Mouse (Mus musculus) MEL (cell line): ENCODE data around the gene Zbtb20. TPM values are rescaled to one million over a fixed set of nuclear protein-coding genes. Genes with fewer than 3 reads are reported as not detected.

Experiments used
- DNase-seq: peaks from one replicate; pipeline ENCODE4 v3.0.0; 2011; ENCODE audit warnings: low read depth, low spot score
- H3K27ac ChIP-seq: 2 replicates; pipeline ENCODE4 v1.5.1; 2012; ENCODE audit warnings: low read depth, mild to moderate bottlenecking, control low read depth, low read length, moderate library complexity; ENCODE audit not compliant: control insufficient read depth
- H3K27me3 ChIP-seq, 2 experiments: fragments of 150-350 bp in 1 of 2; sonication (generic) in 1 of 2; 2 replicates each; pipeline ENCODE4 v1.6.1; 2012; ENCODE audit warnings: low read length in 2 of 2, mild to moderate bottlenecking in 2 of 2, improper control_type of control experiment in 1 of 2, moderate library complexity in 1 of 2; ENCODE audit not compliant: insufficient read depth in 2 of 2, control insufficient read depth in 1 of 2
- H3K36me3 ChIP-seq, 2 experiments: 2 replicates each; pipeline ENCODE4 v1.6.1; 2012 to 2014; ENCODE audit warnings: low read length in 2 of 2, improper control_type of control experiment in 1 of 2, inconsistent platforms in 1 of 2, mild to moderate bottlenecking in 1 of 2; ENCODE audit not compliant: insufficient read depth in 2 of 2, control insufficient read depth in 1 of 2
- H3K4me1 ChIP-seq, 2 experiments: fragments of 150-350 bp in 1 of 2; sonication (generic) in 1 of 2; 2 replicates each; pipeline ENCODE4 v1.6.1; 2012; ENCODE audit warnings: low read length in 2 of 2, improper control_type of control experiment in 1 of 2, mild to moderate bottlenecking in 1 of 2; ENCODE audit not compliant: insufficient read depth in 2 of 2, control insufficient read depth in 1 of 2
- H3K4me3 ChIP-seq, 2 experiments: fragments of 150-350 bp in 1 of 2; sonication (generic) in 1 of 2; 2 replicates each; pipeline ENCODE4 v1.5.1; 2012; ENCODE audit warnings: low read depth in 2 of 2, low read length in 2 of 2, mild to moderate bottlenecking in 2 of 2, moderate library complexity in 2 of 2, control low read depth in 1 of 2, improper control_type of control experiment in 1 of 2; ENCODE audit not compliant: control insufficient read depth in 1 of 2, insufficient read depth in 1 of 2
- H3K79me2 ChIP-seq: 2 replicates; pipeline ENCODE4 v1.6.1; 2012; ENCODE audit warnings: mild to moderate bottlenecking, low read length, moderate library complexity; ENCODE audit not compliant: control insufficient read depth, poor library complexity, insufficient read depth
- H3K9ac ChIP-seq: 2 replicates; pipeline ENCODE4 v1.6.1; 2012; ENCODE audit warnings: low read depth, mild to moderate bottlenecking, control low read depth, low read length, moderate library complexity; ENCODE audit not compliant: control insufficient read depth, poor library complexity, severe bottlenecking
- H3K9me3 ChIP-seq: fragments of 150-350 bp; sonication (generic); replicated peaks from 2 replicates; pipeline ENCODE4 v1.6.1; 2012; ENCODE audit warnings: mild to moderate bottlenecking, low read length, improper control_type of control experiment, moderate library complexity; ENCODE audit not compliant: insufficient read depth
- BHLHE40 ChIP-seq: IDR thresholded peaks from 2 replicates; pipeline ENCODE4 v1.6.1; 2012; ENCODE audit warnings: low read depth, mild to moderate bottlenecking, inconsistent platforms, low read length, improper control_type of control experiment, borderline replicate concordance
- CHD2 ChIP-seq: IDR thresholded peaks from 2 replicates; pipeline ENCODE4 v1.6.1; 2011; ENCODE audit warnings: low read length, improper control_type of control experiment
- CTCF ChIP-seq, 3 experiments: IDR thresholded peaks in 2 of 3; conservative IDR thresholded peaks in 1 of 3; 2 replicates each; pipeline ENCODE4 v1.5.1; 2011 to 2012; ENCODE audit warnings: low read length in 3 of 3, low read depth in 2 of 3, mild to moderate bottlenecking in 2 of 3, improper control_type of control experiment in 1 of 3, inconsistent platforms in 1 of 3, mixed read lengths in 1 of 3, moderate library complexity in 1 of 3; ENCODE audit not compliant: control insufficient read depth in 1 of 3, insufficient read depth in 1 of 3, poor library complexity in 1 of 3, severe bottlenecking in 1 of 3
- ELF1 ChIP-seq: IDR thresholded peaks from 2 replicates; pipeline ENCODE4 v1.6.1; 2014; ENCODE audit warnings: low read depth, mild to moderate bottlenecking, inconsistent platforms, low read length, improper control_type of control experiment, moderate library complexity
- EP300 ChIP-seq, 2 experiments: IDR thresholded peaks; 2 replicates each; pipeline ENCODE4 v1.6.1; 2011; ENCODE audit warnings: improper control_type of control experiment in 2 of 2, low read length in 2 of 2, low read depth in 1 of 2, mild to moderate bottlenecking in 1 of 2
- ETS1 ChIP-seq: IDR thresholded peaks from 2 replicates; pipeline ENCODE4 v1.6.1; 2012; ENCODE audit warnings: low read depth, mild to moderate bottlenecking, inconsistent platforms, low read length, improper control_type of control experiment, moderate library complexity
- GATA1 ChIP-seq: IDR thresholded peaks from 2 replicates; pipeline ENCODE4 v1.6.1; 2011; ENCODE audit warnings: low read depth, low read length, improper control_type of control experiment
- HCFC1 ChIP-seq: IDR thresholded peaks from 2 replicates; pipeline ENCODE4 v1.6.1; 2012; ENCODE audit warnings: low read depth, mild to moderate bottlenecking, inconsistent platforms, low read length, improper control_type of control experiment, moderate library complexity
- KAT2A ChIP-seq: conservative IDR thresholded peaks from 2 replicates; pipeline ENCODE4 v1.6.1; 2012; ENCODE audit warnings: low read depth, low read length, improper control_type of control experiment, inconsistent platforms
- MAX ChIP-seq: IDR thresholded peaks from 2 replicates; pipeline ENCODE4 v1.6.1; 2011; ENCODE audit warnings: low read length, improper control_type of control experiment
- MAZ ChIP-seq: IDR thresholded peaks from 2 replicates; pipeline ENCODE4 v1.6.1; 2012; ENCODE audit warnings: low read depth, mild to moderate bottlenecking, inconsistent platforms, low read length, improper control_type of control experiment
- MXI1 ChIP-seq: IDR thresholded peaks from 2 replicates; pipeline ENCODE4 v1.6.1; 2011; ENCODE audit warnings: mild to moderate bottlenecking, low read depth, low read length, improper control_type of control experiment
- MYB ChIP-seq: IDR thresholded peaks from 2 replicates; pipeline ENCODE4 v1.6.1; 2011; ENCODE audit warnings: mild to moderate bottlenecking, low read depth, low read length, improper control_type of control experiment
- NELFE ChIP-seq: IDR thresholded peaks from 2 replicates; pipeline ENCODE4 v1.6.1; 2011; ENCODE audit warnings: low read depth, low read length, improper control_type of control experiment
- POLR2A ChIP-seq, 2 experiments: IDR thresholded peaks; 2 replicates each; pipeline ENCODE4 v1.6.1; 2011 to 2012; ENCODE audit warnings: low read length in 2 of 2, mild to moderate bottlenecking in 2 of 2, control low read depth in 1 of 2, improper control_type of control experiment in 1 of 2, low read depth in 1 of 2, moderate library complexity in 1 of 2; ENCODE audit not compliant: control insufficient read depth in 1 of 2, insufficient read depth in 1 of 2, poor library complexity in 1 of 2
- POLR2AphosphoS2 ChIP-seq: IDR thresholded peaks from 2 replicates; pipeline ENCODE4 v1.6.1; 2011; ENCODE audit warnings: low read length, improper control_type of control experiment
- POLR2AphosphoS5 ChIP-seq: IDR thresholded peaks from 2 replicates; pipeline ENCODE4 v1.6.1; 2012; ENCODE audit warnings: low read depth, borderline replicate concordance, mild to moderate bottlenecking, inconsistent platforms, low read length, moderate library complexity, mixed read lengths
- SIN3A ChIP-seq: IDR thresholded peaks from 2 replicates; pipeline ENCODE4 v1.6.1; 2012; ENCODE audit warnings: low read length, improper control_type of control experiment, inconsistent platforms
- TAL1 ChIP-seq: IDR thresholded peaks from 2 replicates; pipeline ENCODE4 v1.6.1; 2012; ENCODE audit warnings: mild to moderate bottlenecking, inconsistent platforms, low read length, moderate library complexity, mixed read lengths
- TCF12 ChIP-seq: IDR thresholded peaks from 2 replicates; pipeline ENCODE4 v1.6.1; 2014; ENCODE audit warnings: low read depth, mild to moderate bottlenecking, inconsistent platforms, low read length, improper control_type of control experiment, moderate library complexity
- USF1 ChIP-seq: IDR thresholded peaks from 2 replicates; pipeline ENCODE4 v1.6.1; 2014; ENCODE audit warnings: low read depth, mild to moderate bottlenecking, inconsistent platforms, low read length, improper control_type of control experiment, moderate library complexity
- ZMIZ1 ChIP-seq: IDR thresholded peaks from 2 replicates; pipeline ENCODE4 v1.6.1; 2012; ENCODE audit warnings: low read depth, mild to moderate bottlenecking, inconsistent platforms, low read length, improper control_type of control experiment, moderate library complexity
- polyA plus RNA-seq, 2 experiments: library from polyadenylated mRNA; stranded (reverse) in 1 of 2; unstranded in 1 of 2; fragments of >175 nt in 1 of 2; fragments of >200 nt in 1 of 2; gene quantifications; 2 replicates each; pipeline versions ENCODE4 v1.2.1 to v1.2.4; 2012; ENCODE audit warnings: low replicate concordance in 2 of 2, low read depth in 1 of 2; ENCODE audit not compliant: insufficient read length in 2 of 2, insufficient read depth in 1 of 2, missing spikeins in 1 of 2
- total RNA-seq: library from RNA; depleted of rRNA; stranded (reverse); fragments of 300-350 nt; gene quantifications from 2 replicates; pipeline ENCODE4 v1.2.3, GENCODE M21; 2012

The Zbtb20 gene
- total and polyA plus RNA-seq, 3 experiments = 0.17 to 0.27 TPM; not detected in 1

DNA sequence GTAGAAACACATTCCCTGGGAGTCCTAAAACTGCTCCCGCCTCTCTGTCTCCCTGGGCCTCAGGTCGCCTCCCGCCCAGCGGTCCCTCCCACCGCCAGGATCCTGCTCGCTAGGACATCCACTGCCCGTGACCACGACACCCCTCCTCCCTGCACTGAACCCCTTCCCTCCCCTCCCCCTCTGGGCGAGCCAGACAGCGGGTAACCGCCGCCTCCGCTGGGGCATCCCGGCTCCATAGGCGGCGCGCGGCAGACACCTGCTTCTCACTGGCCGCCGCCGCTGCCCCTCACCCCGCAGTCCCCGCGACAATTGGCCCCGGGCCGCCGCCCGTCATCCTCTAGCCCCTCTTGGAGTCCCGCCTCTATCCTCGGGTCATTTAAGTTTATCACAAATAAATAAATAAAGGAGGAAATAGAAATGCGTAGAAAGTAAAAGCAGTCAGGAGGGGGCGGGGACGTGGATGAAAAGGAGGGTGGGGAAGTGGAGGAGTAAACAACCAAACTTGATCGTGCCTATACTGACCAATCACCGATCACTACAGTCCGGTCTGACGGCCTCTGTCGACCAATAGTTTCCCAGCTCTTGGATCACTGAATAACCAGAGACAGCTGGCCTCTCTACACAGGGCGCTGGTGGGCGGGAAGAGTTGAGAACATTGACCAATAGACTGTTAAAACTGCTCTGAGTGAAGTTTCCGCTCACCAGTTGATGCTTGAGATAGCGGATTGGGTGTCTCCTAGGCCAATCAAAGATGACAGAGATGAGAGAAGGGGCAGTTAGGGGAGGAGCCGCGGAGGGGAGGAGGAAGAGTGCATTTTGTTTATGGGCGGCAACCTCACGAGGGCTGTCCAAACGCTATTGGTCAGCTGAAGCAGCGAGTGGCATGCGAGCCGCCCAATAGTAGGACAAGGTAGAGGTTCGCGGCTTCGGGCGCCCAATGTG, 500 bp upstream of the Zbtb20 start:
- peak overlapping the region; percentile 90 for H3K9ac ChIP-seq
- H3K79me2 ChIP-seq = no peaks in the 10 kb centered on the region; the same call in 1 of the 2 replicates
- H3K9me3 ChIP-seq = no peaks in the 10 kb centered on the region
- H3K27me3 ChIP-seq = no peaks in the 10 kb centered on the region
- DNase-seq = peak; percentile 99
- peak overlapping the region; percentile 98 for H3K27ac ChIP-seq
- peaks cover 2 to 6% of the 10 kb centered on the region in 2 experiments; a peak in 2 of 4 replicates for H3K4me1 ChIP-seq
- H3K4me3 ChIP-seq = peak overlapping the region; percentile 75 to 79
- peak; percentile 66; the same call in 1 of the 2 replicates for TF ChIP-seq ETS1
- no peak for TF ChIP-seq POLR2AphosphoS5
- peak in 1 of 2 experiments; percentile 48; a peak in 2 of 4 replicates for TF ChIP-seq EP300 (IDR thresholded peaks at IDR 0.05; ENCODE audit: low read depth in 1 of 2, low read length in 2 of 2)
- TF ChIP-seq CHD2 = peak; percentile 86
- peak; percentile 82 for TF ChIP-seq SIN3A
- no peak for TF ChIP-seq POLR2AphosphoS2
- TF ChIP-seq MYB = peak; percentile 46; the same call in 1 of the 2 replicates
- TF ChIP-seq TCF12 = peak; percentile 45; the same call in 1 of the 2 replicates
- TF ChIP-seq MAZ = peak; percentile 57
- TF ChIP-seq NELFE = peak; percentile 55
- no peak for TF ChIP-seq TAL1
- peak; percentile 53; the same call in 1 of the 2 replicates for TF ChIP-seq USF1
- TF ChIP-seq ELF1 = peak; percentile 53; the same call in 1 of the 2 replicates
- peak; percentile 73 to 81 for TF ChIP-seq POLR2A (IDR thresholded peaks at IDR 0.05; ENCODE audit: control insufficient read depth in 1 of 2, insufficient read depth in 1 of 2, low read depth in 1 of 2, low read length in 2 of 2, poor library complexity in 1 of 2)
- peak; percentile 76; the same call in 1 of the 2 replicates for TF ChIP-seq HCFC1
- TF ChIP-seq CTCF (IDR thresholded peaks at IDR 0.05 in 2 of 3, conservative IDR thresholded peaks at IDR 0.05 in 1 of 3; ENCODE audit: control insufficient read depth in 1 of 3, insufficient read depth in 1 of 3, low read depth in 2 of 3, low read length in 3 of 3, poor library complexity in 1 of 3, severe bottlenecking in 1 of 3) = no peak
- TF ChIP-seq GATA1 = peak; percentile 62
- TF ChIP-seq ZMIZ1 = peak; percentile 69; the same call in 1 of the 2 replicates
- no peak; the same call in 1 of the 2 replicates for TF ChIP-seq MXI1
- TF ChIP-seq BHLHE40 = 0 out of 2 replicates have a peak, but pooled peaks have one; percentile 33
- peak; percentile 60 for TF ChIP-seq KAT2A
- TF ChIP-seq MAX = peak; percentile 68
- TF ChIP-seq, all 39 proteins: peak for 17
- peaks cover 0 to 2% of the 10 kb centered on the region in 2 experiments; a peak in 2 of 4 replicates for H3K36me3 ChIP-seq
